Mouse (Mus musculus): ENCODE results near the gene Pon1. TPM values are rescaled to one million over a fixed set of nuclear protein-coding genes. Genes with fewer than 3 reads are reported as not detected.

Pon1 gene
- polyA plus RNA-seq, 1 experiment from 2014 or later: 0.25 TPM

DNA sequence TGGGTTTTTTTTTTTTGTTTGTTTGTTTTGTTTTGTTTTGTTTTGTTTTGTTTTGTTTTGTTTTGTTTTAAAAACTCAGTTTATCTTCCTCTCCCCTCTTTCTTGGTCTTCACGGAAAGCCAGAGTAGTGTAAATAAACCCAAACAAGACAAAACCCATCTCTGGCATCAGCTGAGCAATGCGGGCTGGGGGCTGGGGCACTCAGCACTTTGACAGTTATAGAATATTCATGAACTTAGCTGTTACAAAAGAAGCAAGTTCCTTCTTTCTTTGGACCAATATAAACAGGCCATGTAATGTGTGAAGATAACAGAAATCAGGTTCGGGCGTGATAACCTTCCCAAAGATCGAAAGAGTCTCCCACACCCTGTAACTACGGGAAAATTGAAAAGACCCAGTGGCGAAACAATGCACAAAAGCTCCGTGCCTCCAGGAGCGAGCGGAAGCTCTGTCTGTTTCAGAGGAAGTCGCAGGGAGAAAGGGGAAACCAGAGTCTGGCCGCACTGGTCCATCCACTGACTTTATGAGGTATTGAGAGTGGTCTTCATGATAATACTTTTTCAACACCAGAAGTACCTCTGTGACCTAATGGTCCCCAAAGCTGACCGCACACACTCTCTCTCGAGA lies 26.6 kb downstream of the Pon1 start:
- Histone ChIP-seq H3K27me3 (replicated peaks; ENCODE audit: control insufficient read depth, insufficient read depth, low read length) (no peaks in the 10 kb centered on the region), H3K4me1 (replicated peaks; ENCODE audit: control insufficient read depth, insufficient read depth, low read length) (peaks cover 11% of the 10 kb centered on the region), H3K36me3 (ENCODE audit: control insufficient read depth, insufficient read depth) (no peaks in the 10 kb centered on the region), H3K4me3 (replicated peaks; ENCODE audit: low read length) (0 out of 2 replicates have a peak overlapping the region, but pooled peaks have one; percentile 1), H3K27ac (ENCODE audit: low read length) (no peak overlapping the region), H3K4me2 (ENCODE audit: low read length) (peak overlapping the region; percentile 20), H3K9ac (replicated peaks; ENCODE audit: low read depth, low read length) (no peak overlapping the region), H3K9me3 (ENCODE audit: control insufficient read depth, low read length) (no peaks in the 10 kb centered on the region)
- 36% methylated on average over 14 of the region's 14 CpGs for WGBS
- peak; percentile 50 for ATAC-seq

DNA sequence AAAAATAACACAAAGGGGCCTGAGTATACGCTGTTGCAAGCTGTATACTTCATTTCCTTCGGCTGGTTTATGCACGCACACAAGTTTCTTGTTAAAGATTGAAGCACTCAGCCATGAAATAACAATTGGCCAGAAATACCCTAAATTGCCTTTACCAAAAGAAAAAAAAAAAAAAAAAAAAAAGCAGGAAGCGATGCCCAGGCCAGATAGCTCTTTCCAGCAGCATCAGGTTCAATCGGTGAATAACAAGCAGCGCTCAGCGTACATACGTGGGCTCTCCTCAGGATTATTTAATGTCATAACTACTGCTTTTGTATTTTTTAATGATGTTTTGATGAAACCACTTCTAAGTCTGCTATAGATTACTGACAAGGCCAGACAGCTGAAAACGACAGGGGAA lies 28.9 kb downstream of the Pon1 start:
- H3K9ac ChIP-seq (replicated peaks; ENCODE audit: low read depth, low read length): no peak overlapping the region
- H3K27me3 ChIP-seq (replicated peaks; ENCODE audit: control insufficient read depth, insufficient read depth, low read length): no peaks in the 10 kb centered on the region
- ATAC-seq: no peak
- no peaks in the 10 kb centered on the region for H3K9me3 ChIP-seq (ENCODE audit: control insufficient read depth, low read length)
- peaks cover under 1% of the 10 kb centered on the region; the same call in 1 of the 2 replicates for H3K36me3 ChIP-seq (ENCODE audit: control insufficient read depth, insufficient read depth)
- no peak overlapping the region for H3K27ac ChIP-seq (ENCODE audit: low read length)
- H3K4me3 ChIP-seq (replicated peaks; ENCODE audit: low read length): no peak overlapping the region
- H3K4me1 ChIP-seq (replicated peaks; ENCODE audit: control insufficient read depth, insufficient read depth, low read length): peaks cover 11% of the 10 kb centered on the region
- H3K4me2 ChIP-seq (ENCODE audit: low read length): no peak overlapping the region
- 36% methylated on average over 9 of the region's 9 CpGs for WGBS

DNA sequence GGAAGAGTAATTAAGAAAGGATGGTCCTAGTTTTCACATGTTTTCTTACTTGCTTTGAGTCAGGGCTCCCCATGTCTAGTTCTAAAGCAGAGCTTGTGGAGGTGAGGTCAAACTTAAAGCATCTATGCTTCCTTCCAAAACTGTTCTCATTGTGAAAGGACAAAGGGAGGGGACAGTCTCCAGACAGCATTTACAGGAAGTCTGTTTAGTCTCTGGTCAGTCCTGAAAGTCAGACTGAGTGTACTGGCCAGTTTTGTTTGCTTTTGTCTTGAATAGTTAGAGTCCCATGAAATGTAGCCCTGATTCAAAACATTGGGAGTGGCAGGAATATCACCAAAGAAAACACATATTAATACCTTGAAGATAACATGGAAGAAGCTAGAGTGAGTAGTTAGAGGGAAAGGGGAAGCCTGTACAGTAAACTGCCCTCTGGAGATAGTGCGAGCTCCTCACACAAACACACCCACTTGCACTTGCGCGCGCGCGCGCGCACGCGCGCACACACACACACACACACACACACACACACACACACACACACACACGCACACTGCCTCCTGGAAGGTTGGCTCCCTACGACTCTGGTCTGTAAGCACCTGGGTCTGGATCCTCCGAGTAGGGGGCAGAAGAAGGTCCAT lies 30.1 kb downstream of the Pon1 start:
- ATAC-seq: no peak
- H3K27ac ChIP-seq (ENCODE audit: low read length): no peak overlapping the region
- H3K36me3 ChIP-seq (ENCODE audit: control insufficient read depth, insufficient read depth): peaks cover 10% of the 10 kb centered on the region
- peaks cover 11% of the 10 kb centered on the region for H3K4me1 ChIP-seq (replicated peaks; ENCODE audit: control insufficient read depth, insufficient read depth, low read length)
- H3K27me3 ChIP-seq (replicated peaks; ENCODE audit: control insufficient read depth, insufficient read depth, low read length): no peaks in the 10 kb centered on the region
- no peak overlapping the region for H3K4me2 ChIP-seq (ENCODE audit: low read length)
- H3K9me3 ChIP-seq (ENCODE audit: control insufficient read depth, low read length): no peaks in the 10 kb centered on the region
- H3K4me3 ChIP-seq (replicated peaks; ENCODE audit: low read length): no peak overlapping the region
- H3K9ac ChIP-seq (replicated peaks; ENCODE audit: low read depth, low read length): no peak overlapping the region
- WGBS: 98% methylated on average over 14 of the region's 14 CpGs

DNA sequence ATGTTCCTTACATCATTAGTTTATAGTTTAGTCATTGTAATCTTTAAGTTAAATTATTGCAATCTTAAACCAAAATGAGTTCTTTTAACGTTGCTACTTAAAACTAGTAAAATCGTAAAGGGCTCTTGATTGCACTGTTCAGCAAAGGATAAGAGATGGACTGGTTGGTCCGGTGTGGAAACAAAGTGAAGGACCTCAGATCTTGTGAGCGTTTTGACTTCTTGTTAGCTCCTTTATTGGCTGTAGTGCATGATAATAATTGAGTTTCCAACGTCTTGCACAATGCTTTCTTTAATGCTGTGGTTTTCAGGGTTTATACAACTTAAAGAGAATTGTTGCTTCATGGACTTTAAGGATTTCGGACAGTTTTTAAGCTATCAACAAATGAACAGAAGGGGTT lies 31.7 kb downstream of the Pon1 start:
- ATAC-seq: no peak

DNA sequence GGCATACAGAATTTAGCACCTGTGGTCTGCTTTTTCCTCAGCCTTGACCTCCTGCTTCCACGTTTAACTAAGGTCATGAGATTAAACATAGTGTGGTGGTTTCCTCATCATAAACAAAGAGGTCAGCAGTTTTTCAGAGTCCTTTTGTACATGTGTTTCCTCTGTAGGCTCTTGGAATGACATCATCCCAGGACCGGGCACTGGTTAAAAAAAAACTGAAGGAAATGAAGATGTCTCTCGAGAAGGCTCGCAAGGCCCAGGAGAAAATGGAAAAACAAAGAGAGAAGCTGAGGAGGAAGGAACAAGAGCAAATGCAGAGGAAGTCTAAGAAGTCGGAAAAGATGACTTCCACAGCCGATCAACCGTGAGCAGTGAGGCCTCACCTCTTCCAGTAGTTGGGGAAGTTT lies 34.4 kb downstream of the Pon1 start:
- no peak overlapping the region for H3K4me3 ChIP-seq (replicated peaks; ENCODE audit: low read length)
- no peak overlapping the region for H3K27ac ChIP-seq (ENCODE audit: low read length)
- peaks cover 13% of the 10 kb centered on the region for H3K36me3 ChIP-seq (ENCODE audit: control insufficient read depth, insufficient read depth)
- H3K27me3 ChIP-seq (replicated peaks; ENCODE audit: control insufficient read depth, insufficient read depth, low read length): no peaks in the 10 kb centered on the region
- H3K4me2 ChIP-seq (ENCODE audit: low read length): no peak overlapping the region
- H3K9ac ChIP-seq (replicated peaks; ENCODE audit: low read depth, low read length): no peak overlapping the region
- H3K9me3 ChIP-seq (ENCODE audit: control insufficient read depth, low read length): no peaks in the 10 kb centered on the region
- no peak for ATAC-seq
- WGBS: 86% methylated on average over 7 of the region's 7 CpGs
- no peaks in the 10 kb centered on the region for H3K4me1 ChIP-seq (replicated peaks; ENCODE audit: control insufficient read depth, insufficient read depth, low read length)

More for the DNA sequence above, 31.7 kb downstream of the Pon1 start:
- Histone ChIP-seq H3K4me2 (ENCODE audit: low read length) (no peak overlapping the region), H3K9me3 (ENCODE audit: control insufficient read depth, low read length) (no peaks in the 10 kb centered on the region), H3K27me3 (replicated peaks; ENCODE audit: control insufficient read depth, insufficient read depth, low read length) (no peaks in the 10 kb centered on the region), H3K4me1 (replicated peaks; ENCODE audit: control insufficient read depth, insufficient read depth, low read length) (peaks cover 7% of the 10 kb centered on the region), H3K4me3 (replicated peaks; ENCODE audit: low read length) (no peak overlapping the region), H3K36me3 (ENCODE audit: control insufficient read depth, insufficient read depth) (peaks cover 10% of the 10 kb centered on the region), H3K27ac (ENCODE audit: low read length) (no peak overlapping the region), H3K9ac (replicated peaks; ENCODE audit: low read depth, low read length) (no peak overlapping the region)
- 87% methylated on average over 6 of the region's 6 CpGs for WGBS

DNA sequence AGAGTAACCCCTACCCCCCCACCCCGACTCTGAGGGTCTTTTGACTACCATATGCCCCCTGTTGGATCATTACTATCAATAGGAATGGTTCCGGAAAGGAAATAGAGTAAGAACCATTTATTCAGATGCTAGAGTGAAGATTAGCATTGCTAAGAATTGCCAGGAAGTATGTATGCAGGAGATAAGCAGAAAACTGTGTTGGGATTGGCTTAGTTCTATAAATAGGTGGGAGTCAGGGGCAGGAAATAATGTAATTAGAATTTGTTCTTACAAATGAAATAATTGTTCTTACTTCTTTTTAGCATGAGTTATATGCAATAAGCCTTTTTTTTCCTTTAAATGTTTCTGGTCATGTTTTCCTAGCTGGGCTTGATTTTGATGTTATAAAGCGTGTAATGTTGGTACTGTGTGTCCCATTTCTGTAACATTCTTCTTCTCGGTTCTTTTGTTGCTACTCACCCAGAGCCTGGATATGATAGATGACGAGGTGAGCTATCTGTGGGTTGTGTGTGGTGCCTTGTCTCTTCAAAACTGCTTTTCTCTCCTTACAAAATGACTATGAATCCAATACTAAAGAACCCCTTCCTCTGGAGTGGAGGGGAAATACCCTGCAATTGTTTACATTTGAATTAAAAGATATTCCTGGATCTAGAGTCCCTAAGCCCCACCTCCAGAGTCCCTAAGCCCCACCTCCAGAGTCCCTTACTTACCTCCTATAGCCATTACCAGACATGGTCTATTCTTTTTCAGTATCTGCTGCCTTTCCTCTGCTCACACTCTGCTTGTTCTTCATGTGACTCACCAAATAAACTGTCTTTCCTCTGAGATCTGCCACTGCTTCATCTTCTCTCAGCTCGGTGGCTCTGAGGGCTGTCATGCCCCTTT lies 37.0 kb downstream of the Pon1 start:
- H3K9ac ChIP-seq (replicated peaks; ENCODE audit: low read depth, low read length): no peak overlapping the region
- whole genome bisulfite sequencing: 85% methylated on average over 6 of the region's 6 CpGs
- H3K9me3 ChIP-seq (ENCODE audit: control insufficient read depth, low read length): no peaks in the 10 kb centered on the region
- H3K27ac ChIP-seq (ENCODE audit: low read length): no peak overlapping the region
- no peaks in the 10 kb centered on the region for H3K4me1 ChIP-seq (replicated peaks; ENCODE audit: control insufficient read depth, insufficient read depth, low read length)
- H3K4me2 ChIP-seq (ENCODE audit: low read length): no peak overlapping the region
- H3K36me3 ChIP-seq (ENCODE audit: control insufficient read depth, insufficient read depth): peaks cover 17% of the 10 kb centered on the region
- H3K4me3 ChIP-seq (replicated peaks; ENCODE audit: low read length): no peak overlapping the region
- ATAC-seq: no peak
- H3K27me3 ChIP-seq (replicated peaks; ENCODE audit: control insufficient read depth, insufficient read depth, low read length): no peaks in the 10 kb centered on the region

DNA sequence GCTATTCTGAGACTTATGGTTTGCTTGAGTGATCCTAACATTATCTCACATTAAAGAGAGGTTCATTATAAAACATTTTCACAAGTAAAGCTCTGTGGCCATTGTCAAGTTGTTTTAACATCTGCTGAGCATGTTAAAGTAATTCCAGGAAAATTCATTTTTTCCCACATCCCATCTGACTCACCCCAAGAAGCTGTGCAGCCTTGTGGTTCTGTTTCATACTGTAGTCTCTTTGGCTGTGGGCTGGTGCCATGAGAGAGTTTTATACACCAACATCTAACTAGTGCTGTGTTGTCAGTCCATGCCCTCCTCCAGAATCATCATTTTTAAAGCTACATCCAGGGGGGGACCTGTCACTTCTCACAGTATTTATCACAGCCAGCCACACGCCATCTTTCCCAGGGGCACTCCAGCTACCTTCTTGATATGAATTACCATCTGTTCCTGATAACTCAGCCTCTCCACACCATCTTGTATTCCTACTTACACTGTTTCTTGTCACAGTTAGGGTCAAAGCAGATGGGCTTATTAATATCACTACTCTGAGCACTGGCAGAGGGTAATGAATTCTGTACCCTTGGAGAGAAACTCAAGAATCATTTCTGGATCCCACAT lies 38.3 kb downstream of the Pon1 start:
- Histone ChIP-seq H3K4me2 (ENCODE audit: low read length) (no peak overlapping the region), H3K9me3 (ENCODE audit: control insufficient read depth, low read length) (no peaks in the 10 kb centered on the region), H3K4me1 (replicated peaks; ENCODE audit: control insufficient read depth, insufficient read depth, low read length) (no peaks in the 10 kb centered on the region; the same call in 1 of the 2 replicates), H3K27me3 (replicated peaks; ENCODE audit: control insufficient read depth, insufficient read depth, low read length) (no peaks in the 10 kb centered on the region), H3K36me3 (ENCODE audit: control insufficient read depth, insufficient read depth) (peaks cover 17% of the 10 kb centered on the region), H3K4me3 (replicated peaks; ENCODE audit: low read length) (no peak overlapping the region), H3K27ac (ENCODE audit: low read length) (no peak overlapping the region), H3K9ac (replicated peaks; ENCODE audit: low read depth, low read length) (no peak overlapping the region)
- peak; percentile 50; the same call in 1 of the 2 replicates for ATAC-seq
- 50% methylated on average over 1 of the region's 1 CpGs for whole genome bisulfite sequencing

DNA sequence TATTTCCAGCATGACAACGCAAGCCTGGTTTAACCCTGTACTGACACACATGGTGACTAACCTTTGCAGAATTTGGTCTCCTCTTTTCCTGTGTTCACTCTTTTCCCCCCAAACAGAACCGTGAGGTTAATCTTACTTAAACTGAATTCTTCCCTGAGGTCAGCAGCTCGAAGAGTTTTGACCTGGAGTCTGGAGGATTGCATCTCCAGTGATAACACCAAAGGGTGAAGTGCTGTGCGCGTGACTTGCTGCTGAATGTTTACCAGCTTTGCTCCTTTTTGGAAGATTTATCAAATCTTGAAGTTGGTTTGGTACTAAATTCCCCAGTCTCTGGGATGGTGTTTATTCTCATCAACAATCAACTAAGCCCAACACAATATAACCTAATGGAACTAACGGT lies 39.0 kb downstream of the Pon1 start:
- Histone ChIP-seq H3K4me2 (ENCODE audit: low read length) (no peak overlapping the region), H3K4me3 (replicated peaks; ENCODE audit: low read length) (no peak overlapping the region), H3K27ac (ENCODE audit: low read length) (no peak overlapping the region), H3K9ac (replicated peaks; ENCODE audit: low read depth, low read length) (no peak overlapping the region), H3K4me1 (replicated peaks; ENCODE audit: control insufficient read depth, insufficient read depth, low read length) (no peaks in the 10 kb centered on the region; the same call in 1 of the 2 replicates), H3K36me3 (ENCODE audit: control insufficient read depth, insufficient read depth) (peaks cover 15% of the 10 kb centered on the region), H3K27me3 (replicated peaks; ENCODE audit: control insufficient read depth, insufficient read depth, low read length) (no peaks in the 10 kb centered on the region), H3K9me3 (ENCODE audit: control insufficient read depth, low read length) (no peaks in the 10 kb centered on the region)
- ATAC-seq: no peak
- WGBS: 93% methylated on average over 6 of the region's 6 CpGs

DNA sequence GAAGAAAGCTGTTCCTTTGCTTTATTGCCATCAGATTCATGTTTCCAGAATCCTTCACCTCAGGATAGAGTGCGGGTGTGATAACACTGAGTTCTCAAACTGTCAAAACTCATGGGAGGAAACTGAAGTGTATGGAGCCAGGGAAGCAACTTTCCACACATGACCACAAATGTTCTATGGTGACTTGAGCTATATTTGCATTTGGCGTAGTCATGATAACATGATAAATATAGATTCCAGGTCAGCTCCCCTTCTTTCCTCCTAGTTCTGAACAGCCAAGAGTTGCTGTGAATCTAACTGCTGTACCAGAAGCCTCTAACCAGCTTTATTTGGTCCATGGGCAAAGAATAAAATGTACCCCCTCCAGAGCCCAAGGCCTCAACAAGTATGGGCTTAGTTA lies 41.6 kb downstream of the Pon1 start:
- WGBS: 92% methylated on average over 2 of the region's 2 CpGs
- Histone ChIP-seq H3K9ac (replicated peaks; ENCODE audit: low read depth, low read length) (no peak overlapping the region), H3K4me3 (replicated peaks; ENCODE audit: low read length) (no peak overlapping the region), H3K36me3 (ENCODE audit: control insufficient read depth, insufficient read depth) (peaks cover 7% of the 10 kb centered on the region; the same call in 1 of the 2 replicates), H3K27ac (ENCODE audit: low read length) (no peak overlapping the region), H3K27me3 (replicated peaks; ENCODE audit: control insufficient read depth, insufficient read depth, low read length) (no peaks in the 10 kb centered on the region), H3K4me1 (replicated peaks; ENCODE audit: control insufficient read depth, insufficient read depth, low read length) (no peaks in the 10 kb centered on the region; the same call in 1 of the 2 replicates), H3K9me3 (ENCODE audit: control insufficient read depth, low read length) (no peaks in the 10 kb centered on the region), H3K4me2 (ENCODE audit: low read length) (no peak overlapping the region)
- ATAC-seq: no peak
